Mouse (Mus musculus): Measurements from ENCODE around the gene Psmb3.

Psmb3 gene

DNA sequence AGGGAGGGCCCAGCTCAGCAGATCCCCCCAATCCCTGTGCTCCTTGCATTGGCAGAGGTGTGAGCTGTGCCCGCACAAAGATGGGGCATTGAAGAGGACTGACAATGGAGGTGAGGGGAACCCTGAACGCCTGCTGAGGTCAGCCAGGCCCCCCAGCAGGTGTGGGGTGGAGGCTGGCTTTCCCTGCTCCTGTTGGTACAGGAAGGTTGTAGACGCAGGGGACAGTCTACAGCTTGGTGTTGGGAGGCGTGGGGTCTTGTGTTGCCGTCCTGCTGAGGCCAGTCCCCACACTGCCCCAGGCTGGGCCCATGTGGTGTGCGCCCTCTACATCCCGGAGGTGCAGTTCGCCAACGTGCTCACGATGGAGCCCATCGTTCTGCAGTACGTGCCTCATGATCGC, 37.8 kb upstream of the Psmb3 start:
- in situ Hi-C loops (cut with MboI; ENCODE audit: low pct_unique_long_range_greater_than_20kb in 1 of 2, low sequenced_read_pairs in 2 of 2, unreplicated experiment in 1 of 2) = no loop called here

DNA sequence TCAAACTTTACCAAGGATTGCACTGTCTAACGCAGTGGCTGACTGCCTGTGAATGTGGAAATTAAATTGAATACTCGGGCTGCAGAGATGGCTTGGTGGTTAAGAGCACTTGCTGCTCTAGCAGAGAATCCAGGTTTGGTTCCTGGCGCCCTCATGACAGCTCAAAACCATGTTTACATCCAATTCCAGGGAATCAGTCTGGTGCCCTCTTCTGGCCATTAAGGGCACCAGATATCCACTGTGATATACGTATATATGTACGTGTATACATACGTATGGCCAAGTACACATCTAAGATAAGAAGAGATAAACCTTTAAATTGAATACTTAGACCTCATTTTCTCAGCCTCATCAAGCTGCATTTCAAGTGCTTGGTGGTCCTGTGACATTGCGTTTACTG, 37.0 kb upstream of the Psmb3 start:
- in situ Hi-C loops (cut with MboI; ENCODE audit: low pct_unique_long_range_greater_than_20kb in 1 of 2, low sequenced_read_pairs in 2 of 2, unreplicated experiment in 1 of 2) = no loop called here

DNA sequence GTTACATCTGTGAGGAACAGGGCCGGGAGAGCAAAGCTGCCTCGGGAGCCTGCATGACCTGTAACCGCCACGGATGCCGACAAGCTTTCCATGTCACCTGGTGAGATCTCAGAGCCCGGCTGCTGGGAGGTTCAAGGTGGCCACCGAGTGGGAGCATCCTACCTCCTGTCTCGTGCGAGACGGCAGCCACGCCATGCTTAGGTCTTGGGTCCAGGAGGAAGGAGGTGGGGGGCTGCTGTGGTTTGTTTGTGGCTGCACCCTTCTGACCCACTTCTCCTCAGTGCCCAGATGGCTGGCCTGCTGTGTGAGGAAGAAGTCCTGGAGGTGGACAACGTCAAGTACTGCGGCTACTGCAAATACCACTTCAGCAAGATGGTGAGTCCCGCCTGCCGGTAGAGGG, 36.4 kb upstream of the Psmb3 start:
- in situ Hi-C loops (cut with MboI; ENCODE audit: low pct_unique_long_range_greater_than_20kb in 1 of 2, low sequenced_read_pairs in 2 of 2, unreplicated experiment in 1 of 2) = no loop called here

DNA sequence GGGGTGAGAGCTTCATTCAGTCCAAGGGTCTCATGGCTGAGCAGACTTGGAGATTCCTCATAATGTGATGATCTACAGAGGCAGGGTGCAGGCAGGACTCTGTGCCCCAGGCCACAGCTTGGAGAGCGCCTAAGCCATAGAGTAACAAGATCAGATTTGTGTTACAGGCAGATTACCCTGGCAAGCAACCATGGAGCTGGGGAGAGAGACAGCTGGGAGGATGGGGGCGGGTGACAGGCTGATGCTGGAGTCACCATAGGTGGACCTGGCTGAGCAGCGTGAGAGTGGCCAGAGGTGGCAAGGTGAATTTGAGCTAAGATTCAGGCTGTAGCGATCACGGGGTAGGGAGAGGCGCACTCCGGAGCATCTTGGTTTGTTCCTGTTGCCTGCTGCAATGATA, 35.0 kb upstream of the Psmb3 start:
- in situ Hi-C loops (cut with MboI; ENCODE audit: low pct_unique_long_range_greater_than_20kb in 1 of 2, low sequenced_read_pairs in 2 of 2, unreplicated experiment in 1 of 2) = no loop called here

DNA sequence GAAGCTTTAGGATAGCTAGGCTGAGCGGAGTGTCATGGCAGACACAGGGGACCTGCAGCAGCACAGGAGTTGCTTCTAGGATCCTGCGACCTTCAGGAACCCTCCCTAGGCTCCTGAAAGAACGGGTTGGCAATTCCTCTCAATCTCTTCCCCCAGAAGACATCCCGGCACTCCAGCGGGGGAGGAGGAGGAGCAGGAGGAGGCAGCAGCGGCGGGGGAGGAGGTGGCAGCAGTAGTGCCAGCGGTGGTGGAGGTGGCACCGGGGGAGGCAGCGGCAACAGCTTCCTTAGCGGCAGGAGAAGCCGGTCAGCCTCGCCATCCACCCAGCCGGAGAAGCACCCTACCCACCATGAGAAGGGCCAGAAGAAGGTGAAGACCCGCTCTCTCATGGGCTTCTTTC, 33.9 kb upstream of the Psmb3 start:
- in situ Hi-C loops (cut with MboI; ENCODE audit: low pct_unique_long_range_greater_than_20kb in 1 of 2, low sequenced_read_pairs in 2 of 2, unreplicated experiment in 1 of 2) = no loop called here

DNA sequence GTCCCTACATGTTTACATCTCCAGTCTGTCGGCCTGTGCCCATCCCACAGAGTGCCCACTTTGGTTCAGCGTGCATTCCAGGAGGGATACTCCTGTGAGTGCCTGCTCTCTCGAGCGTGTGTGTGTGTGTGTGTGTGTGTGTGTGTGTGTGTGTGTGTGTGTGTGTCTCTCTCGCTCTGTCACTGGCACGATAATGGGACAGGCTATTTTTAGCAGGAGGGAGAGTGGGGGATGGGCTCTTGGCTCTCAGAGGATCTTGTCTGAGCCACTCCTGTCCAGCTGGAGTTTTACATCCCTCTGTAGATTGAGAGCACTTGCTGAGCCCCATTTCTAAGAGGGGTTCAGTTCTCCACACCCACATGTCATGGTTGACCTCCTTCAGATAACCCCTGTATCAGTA, 33.4 kb upstream of the Psmb3 start:
- in situ Hi-C loops (cut with MboI; ENCODE audit: low pct_unique_long_range_greater_than_20kb in 1 of 2, low sequenced_read_pairs in 2 of 2, unreplicated experiment in 1 of 2) = no loop called here

DNA sequence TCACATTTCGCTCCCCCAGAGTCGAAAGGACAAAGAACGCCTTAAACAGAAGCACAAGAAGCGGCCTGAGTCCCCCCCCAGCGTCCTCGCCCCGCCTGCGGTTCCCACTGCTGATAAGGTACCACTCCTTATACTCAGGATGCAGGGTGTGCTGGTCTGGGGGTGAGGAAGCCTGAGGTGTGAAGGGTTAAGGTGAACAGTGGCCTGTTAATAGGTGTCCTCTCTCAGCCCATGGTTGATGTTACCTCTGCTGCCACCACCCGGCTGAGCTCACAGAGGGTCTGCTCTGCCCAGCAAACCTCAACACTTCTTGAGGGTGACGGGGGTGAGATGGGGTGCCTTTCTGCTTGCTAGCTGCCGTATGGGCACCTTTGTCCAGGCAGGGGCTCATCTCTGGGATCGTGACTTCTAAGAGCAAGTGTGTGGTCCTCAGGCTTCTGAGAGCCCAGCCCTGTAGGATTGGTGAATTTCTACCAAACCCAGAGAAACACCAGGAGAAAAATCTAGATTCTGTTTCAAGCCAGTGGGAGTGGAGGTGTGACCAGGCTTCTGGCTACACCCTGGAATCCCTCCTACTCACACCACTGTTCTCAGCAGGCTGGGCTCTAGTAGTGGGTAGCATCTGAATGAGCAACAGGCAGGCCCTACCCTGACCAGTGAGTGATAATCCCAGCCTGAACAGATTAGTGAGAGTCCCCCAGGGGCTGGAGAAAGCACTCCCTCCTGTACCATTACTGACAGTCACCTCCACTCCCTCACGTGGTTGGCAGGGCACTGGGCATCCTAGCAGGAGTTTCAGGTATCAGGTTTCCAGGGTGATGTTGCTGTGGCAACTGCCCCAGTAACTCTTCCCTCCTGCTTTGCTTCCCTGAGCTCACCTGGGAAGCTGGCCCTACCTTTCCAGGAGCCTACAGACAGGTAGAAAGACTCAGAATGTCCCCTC, 32.7 kb upstream of the Psmb3 start:
- in situ Hi-C loops (cut with MboI; ENCODE audit: low pct_unique_long_range_greater_than_20kb in 1 of 2, low sequenced_read_pairs in 2 of 2, unreplicated experiment in 1 of 2) = no loop called here

DNA sequence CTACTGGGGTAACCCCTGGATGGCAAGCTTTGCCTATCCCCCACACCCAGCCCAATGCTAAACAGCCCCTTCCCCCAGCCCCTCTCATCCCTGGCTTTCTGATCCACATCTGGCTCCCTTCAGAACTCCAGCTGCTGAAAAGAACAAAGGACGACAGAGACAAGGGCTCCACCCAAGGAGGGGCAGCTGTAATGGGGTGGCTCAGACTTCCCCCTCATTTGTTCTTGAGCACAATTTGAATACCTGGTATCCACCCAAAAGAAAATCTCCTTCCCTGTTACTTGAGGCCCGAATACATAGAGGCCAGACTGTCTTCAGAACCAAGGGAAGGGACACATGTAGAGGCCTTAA, 32.0 kb upstream of the Psmb3 start:
- in situ Hi-C loops (cut with MboI; ENCODE audit: low pct_unique_long_range_greater_than_20kb in 1 of 2, low sequenced_read_pairs in 2 of 2, unreplicated experiment in 1 of 2) = no loop called here

DNA sequence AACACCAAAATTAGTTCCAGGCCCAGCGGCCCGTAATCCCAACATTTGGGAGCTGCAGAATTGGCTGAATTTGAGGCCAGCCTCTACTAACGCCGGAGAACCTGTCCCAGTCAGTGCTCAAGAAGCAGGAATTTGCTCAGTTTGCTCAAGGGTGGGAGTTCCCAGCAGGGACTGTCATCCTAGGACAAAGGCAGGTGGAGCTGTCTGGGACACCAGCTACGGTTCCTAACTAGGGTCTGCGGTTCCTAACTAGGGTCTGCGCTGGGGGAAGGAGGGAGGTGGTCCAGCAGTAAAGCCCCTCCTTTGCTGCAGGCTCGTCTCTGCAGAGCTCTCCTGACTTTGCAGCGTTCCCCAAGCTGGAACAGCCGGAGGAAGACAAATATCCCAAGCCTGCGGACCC, 30.1 kb upstream of the Psmb3 start:
- in situ Hi-C loops (cut with MboI; ENCODE audit: low pct_unique_long_range_greater_than_20kb in 1 of 2, low sequenced_read_pairs in 2 of 2, unreplicated experiment in 1 of 2) = no loop called here

DNA sequence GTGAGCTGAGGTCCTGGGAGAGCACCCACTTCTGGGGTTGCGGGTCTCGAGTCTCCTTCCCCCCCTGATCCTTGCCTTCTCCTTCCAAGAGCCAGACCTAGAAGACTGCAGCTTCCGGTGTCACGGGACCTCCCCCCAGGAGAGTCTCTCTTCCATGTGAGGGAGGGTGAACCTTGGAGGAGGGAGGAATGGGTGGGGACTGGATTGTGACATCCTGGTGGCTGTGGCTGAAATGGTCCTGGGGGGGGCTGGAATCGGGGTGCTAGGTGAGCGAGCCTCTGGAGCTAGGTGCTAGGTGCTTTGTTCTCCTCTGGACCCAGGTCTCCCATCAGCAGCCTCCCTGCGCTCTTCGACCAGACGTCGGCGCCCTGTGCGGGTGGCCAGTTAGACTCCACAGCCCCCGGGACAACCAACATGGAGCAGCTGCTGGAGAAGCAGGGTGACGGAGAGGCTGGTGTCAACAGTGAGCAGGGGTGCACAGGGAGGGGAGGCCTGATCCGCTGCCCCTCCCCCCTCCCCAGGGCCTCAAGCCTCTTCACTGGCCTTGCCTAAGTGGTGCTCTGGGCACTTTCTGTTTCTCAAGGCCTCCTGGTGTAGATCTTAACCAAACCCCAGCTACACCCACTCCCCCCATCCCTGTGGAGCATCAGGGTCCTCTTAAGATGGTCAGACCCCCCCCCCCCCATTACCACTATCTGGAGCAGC, 27.0 kb upstream of the Psmb3 start:
- in situ Hi-C loops (cut with MboI; ENCODE audit: low pct_unique_long_range_greater_than_20kb in 1 of 2, low sequenced_read_pairs in 2 of 2, unreplicated experiment in 1 of 2) = no loop called here

DNA sequence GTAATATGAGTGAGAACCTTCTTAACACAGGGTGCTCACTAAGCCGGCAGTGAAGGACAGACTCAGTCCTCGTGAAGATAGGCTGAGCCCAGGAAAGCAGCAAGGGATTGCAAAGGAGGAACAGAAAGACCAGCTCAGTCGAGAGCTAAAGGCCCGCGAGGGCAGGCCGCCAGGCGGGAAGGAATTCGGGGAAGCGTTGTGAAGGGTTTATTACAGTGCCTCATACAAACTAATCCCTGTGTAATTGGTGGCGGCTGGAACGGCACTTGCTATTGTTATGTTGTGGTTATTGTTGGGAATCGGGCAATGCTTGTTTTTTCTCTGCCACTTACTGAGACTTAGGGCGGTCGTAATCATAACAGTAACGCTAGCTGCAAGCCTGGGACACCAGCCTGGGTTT, 25.8 kb upstream of the Psmb3 start:
- in situ Hi-C loops (cut with MboI; ENCODE audit: low pct_unique_long_range_greater_than_20kb in 1 of 2, low sequenced_read_pairs in 2 of 2, unreplicated experiment in 1 of 2) = no loop called here

DNA sequence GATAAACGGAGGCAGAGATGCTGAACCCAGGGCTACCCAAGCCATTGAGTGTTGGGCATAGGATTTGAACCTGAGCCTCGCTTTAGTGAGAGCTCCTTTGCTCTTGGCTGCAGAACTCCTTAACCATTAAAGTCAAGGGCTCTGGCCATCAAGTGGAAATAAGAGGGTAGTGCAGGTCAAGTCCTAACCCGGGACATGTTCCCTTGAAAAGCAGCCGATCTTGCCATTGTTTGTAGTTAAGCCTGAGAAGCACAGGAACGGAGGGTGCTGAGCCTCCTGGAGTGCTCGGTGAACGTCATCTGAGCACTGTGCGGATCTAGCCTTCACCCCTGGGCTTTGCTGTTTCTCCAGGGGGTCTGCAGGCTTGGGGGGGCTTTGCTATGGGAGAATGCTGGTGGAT, 25.4 kb upstream of the Psmb3 start:
- in situ Hi-C loops (cut with MboI; ENCODE audit: low pct_unique_long_range_greater_than_20kb in 1 of 2, low sequenced_read_pairs in 2 of 2, unreplicated experiment in 1 of 2) = no loop called here

DNA sequence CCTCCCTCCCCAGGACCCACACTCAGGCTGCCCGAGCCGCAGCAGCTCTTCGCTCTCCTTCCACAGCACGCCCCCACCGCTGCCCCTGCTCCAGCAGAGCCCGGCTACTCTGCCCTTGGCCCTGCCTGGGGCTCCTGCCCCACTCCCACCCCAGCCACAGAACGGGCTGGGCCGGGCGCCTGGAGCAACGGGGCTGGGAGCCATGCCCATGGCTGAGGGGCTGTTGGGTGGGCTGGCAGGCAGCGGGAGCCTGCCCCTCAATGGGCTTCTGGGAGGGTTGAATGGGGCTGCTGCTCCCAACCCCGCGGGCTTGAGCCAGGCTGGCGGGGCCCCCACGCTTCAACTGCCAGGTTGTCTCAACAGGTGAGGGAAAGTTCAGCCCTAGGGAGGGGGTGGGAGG, 24.9 kb upstream of the Psmb3 start:
- in situ Hi-C loops (cut with MboI; ENCODE audit: low pct_unique_long_range_greater_than_20kb in 1 of 2, low sequenced_read_pairs in 2 of 2, unreplicated experiment in 1 of 2) = no loop called here

DNA sequence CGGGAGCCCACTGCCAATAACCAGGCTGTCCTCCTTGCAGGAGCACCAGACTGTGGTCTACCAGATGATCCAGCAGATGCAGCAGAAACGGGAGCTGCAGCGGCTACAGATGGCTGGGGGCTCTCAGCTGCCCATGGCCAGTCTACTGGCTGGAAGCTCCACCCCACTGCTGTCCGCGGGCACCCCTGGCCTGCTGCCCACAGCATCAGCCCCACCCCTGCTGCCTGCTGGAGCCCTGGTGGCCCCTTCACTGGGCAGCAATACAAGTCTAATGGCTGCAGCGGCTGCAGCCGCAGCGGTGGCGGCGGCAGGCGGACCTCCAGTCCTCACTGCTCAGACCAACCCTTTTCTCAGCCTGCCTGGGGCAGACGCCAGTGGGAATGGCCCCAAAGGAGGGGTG, 22.8 kb upstream of the Psmb3 start:
- in situ Hi-C loops (cut with MboI; ENCODE audit: low pct_unique_long_range_greater_than_20kb in 1 of 2, low sequenced_read_pairs in 2 of 2, unreplicated experiment in 1 of 2) = no loop called here

DNA sequence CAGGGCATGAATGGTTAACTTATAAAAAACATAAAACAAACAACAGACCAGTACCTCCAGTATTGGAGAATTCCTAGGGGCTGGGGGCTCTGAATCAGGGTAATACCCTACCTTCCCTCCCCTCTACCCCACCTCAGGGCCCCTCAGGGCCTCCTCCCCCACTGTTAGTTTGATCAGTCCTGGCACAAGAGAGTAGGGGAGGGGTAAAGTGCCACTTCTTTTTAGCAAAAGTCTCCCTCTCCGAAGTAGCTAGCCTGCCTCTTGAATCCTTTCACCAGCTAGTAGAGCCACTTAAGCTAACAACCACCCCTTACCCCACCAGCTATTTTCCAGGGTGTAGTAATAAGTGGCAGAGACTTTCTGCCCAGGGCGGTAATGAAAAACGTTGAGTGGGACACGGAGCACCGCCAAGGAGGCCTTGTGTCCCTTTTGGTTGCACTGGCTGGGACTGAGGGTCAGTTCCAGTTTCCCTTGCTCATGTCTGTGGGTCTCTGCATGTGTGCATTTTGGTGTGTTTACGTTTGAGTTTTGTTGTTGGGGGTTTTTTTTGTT, 20.6 kb upstream of the Psmb3 start:
- in situ Hi-C loops (cut with MboI; ENCODE audit: low pct_unique_long_range_greater_than_20kb in 1 of 2, low sequenced_read_pairs in 2 of 2, unreplicated experiment in 1 of 2) = no loop called here

DNA sequence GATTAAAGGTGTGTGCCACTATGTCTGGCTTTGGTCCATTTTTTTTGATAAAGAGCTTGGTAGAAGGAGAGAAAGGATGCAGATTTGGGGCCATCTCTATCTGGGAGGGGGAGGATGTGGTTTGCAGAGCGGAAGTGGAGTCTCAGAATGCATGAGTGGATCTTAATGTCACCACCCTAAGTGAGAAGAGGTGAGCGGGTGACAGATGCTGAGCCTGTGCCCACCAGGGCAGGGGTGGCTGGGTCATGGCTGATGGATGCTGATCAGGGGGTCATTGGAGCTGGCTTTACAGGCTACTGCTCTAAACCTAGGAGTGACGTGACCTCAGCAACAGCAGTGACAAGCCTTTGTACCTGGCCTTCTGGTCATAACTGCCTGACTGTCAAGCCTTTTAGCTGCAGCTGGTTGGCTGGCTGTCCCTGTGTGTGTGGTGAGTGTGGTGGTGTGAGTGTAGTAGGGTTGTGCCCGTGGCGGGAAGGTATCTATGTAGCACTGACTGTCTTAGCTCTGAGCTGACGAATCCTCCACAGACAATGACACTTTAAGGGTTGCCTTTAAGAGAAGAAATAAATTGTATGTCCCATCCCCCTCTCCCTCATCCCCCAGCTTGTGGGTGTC, 19.0 kb upstream of the Psmb3 start:
- in situ Hi-C loops (cut with MboI; ENCODE audit: low pct_unique_long_range_greater_than_20kb in 1 of 2, low sequenced_read_pairs in 2 of 2, unreplicated experiment in 1 of 2) = no loop called here

DNA sequence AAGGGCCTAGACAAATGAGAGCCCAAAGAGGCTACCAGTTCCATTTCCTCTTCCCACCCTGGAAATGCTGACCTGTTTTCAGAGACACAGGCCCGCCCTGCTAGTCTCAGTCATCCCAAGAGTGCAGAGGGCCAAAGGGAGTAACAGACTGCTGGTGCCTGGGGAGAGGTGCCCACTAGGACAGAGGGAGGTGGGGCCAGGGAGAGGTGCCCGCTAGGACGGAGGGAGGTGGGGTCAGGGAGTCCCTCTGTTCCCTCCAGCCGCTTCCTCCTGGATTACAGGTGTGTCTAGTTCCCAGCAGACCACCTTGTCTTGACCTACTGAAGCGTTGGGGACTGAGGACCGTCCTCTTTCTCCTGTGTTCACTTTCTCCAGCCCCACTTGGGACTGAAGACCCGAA, 18.4 kb upstream of the Psmb3 start:
- in situ Hi-C loops (cut with MboI; ENCODE audit: low pct_unique_long_range_greater_than_20kb in 1 of 2, low sequenced_read_pairs in 2 of 2, unreplicated experiment in 1 of 2) = no loop called here

DNA sequence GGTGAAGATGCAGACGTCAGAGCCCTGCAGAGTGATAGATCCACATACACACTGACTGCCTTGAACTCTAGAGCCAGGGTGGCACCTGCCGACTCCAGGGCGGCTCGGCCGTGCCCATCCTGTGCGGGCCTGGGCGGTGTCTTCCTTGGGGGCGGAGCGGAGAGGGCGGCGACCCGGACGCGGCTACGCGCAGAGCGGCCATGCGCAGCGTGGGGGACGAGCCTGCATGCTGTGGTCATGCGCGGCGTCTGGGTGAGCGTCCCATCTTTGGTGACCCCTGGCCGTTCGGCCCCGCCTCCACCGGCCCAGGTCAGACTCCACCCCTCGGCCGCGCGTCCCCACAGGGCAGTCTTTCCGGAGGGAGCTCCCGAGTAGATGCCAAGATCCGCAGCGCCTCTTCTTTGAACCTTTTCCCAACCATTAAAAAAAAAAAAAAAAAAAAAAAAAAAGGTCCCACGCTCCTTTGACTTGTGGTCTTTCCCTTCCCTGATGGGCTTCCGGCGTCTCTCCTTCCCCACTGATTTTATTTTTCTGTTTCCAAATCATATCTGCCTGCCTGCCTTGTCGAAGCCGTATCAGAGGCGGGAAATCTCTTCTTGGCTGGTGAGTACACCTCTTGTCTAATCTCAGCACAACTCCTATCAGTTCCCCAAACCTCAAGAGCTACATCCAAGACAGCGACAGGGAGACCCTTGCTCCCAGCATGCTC, 17.4 kb upstream of the Psmb3 start, which contains the start of gene Cisd3:
TSS of gene Cisd3 (plus strand) at position 214 of the 709 bp plus-strand sequence.
- in situ Hi-C loops (cut with MboI; ENCODE audit: low pct_unique_long_range_greater_than_20kb in 1 of 2, low sequenced_read_pairs in 2 of 2, unreplicated experiment in 1 of 2) = no loop called here

All from mouse embryonic stem cell (cell line).